Mouse (Mus musculus): ENCODE results near the gene Plvap.

GRCm38 (mm10) chr8:71558958-71559690 lies 47.6 kb upstream of the Plvap start:
- TF ChIP-seq CTCF (IDR thresholded peaks at IDR 0.05; ENCODE audit: borderline replicate concordance, extremely low read depth, insufficient read depth, insufficient read length) (no peak), POLR2A (IDR thresholded peaks at IDR 0.05; ENCODE audit: borderline replicate concordance, extremely low read depth, insufficient read depth, insufficient read length, poor library complexity, severe bottlenecking) (no peak)
